Mouse (Mus musculus) NIH3T3 (cell line): ENCODE data around the gene Kbtbd3.
A peak's percentile ranks its signal among the peaks of the same experiment; 100 is the strongest.

ENCODE experiments used
- DNase-seq: peaks from one replicate; pipeline ENCODE4 v3.0.0-alpha.2; 2012; ENCODE audit warnings: low read depth

Gene Kbtbd3

GRCm38 (mm10) chr9:4309351-4310085 lies at the start of gene Kbtbd3, which contains the start of gene Aasdhppt:
Kbtbd3 (plus strand) TSS chr9:4309833.
Aasdhppt (minus strand) TSS chr9:4309471.
- DNase-seq, result peak; percentile 100

- peak; percentile 69 for DNase-seq
These were observed 49.5 kb upstream of the Kbtbd3 start for GRCm38 (mm10) chr9:4259841-4260745.

- no peak for DNase-seq
These were observed 48.9 kb upstream of the Kbtbd3 start for GRCm38 (mm10) chr9:4260746-4261090.

- DNase-seq, result no peak
These were observed 42.8 kb upstream of the Kbtbd3 start for GRCm38 (mm10) chr9:4266881-4267280.

GRCm38 (mm10) chr9:4283850-4284249 lies 25.8 kb upstream of the Kbtbd3 start:
- DNase-seq, result no peak

- DNase-seq, result no peak
These were observed 9.2 kb upstream of the Kbtbd3 start for GRCm38 (mm10) chr9:4300466-4300865.

- peak; percentile 3 for DNase-seq
These were observed 4.8 kb upstream of the Kbtbd3 start for GRCm38 (mm10) chr9:4304867-4305266.

- peak; percentile 29 for DNase-seq
These were observed 844 bp upstream of the Kbtbd3 start for GRCm38 (mm10) chr9:4308628-4309350.

- DNase-seq, result no peak
These were observed 1.1 kb downstream of the Kbtbd3 start for GRCm38 (mm10) chr9:4310706-4311105.

- DNase-seq, result peak; percentile 15
These were observed 1.5 kb downstream of the Kbtbd3 start for GRCm38 (mm10) chr9:4311162-4311561.

GRCm38 (mm10) chr9:4313946-4314345 lies 4.3 kb downstream of the Kbtbd3 start:
- no peak for DNase-seq

GRCm38 (mm10) chr9:4315746-4316145 lies 6.1 kb downstream of the Kbtbd3 start:
- no peak for DNase-seq

GRCm38 (mm10) chr9:4318939-4319721 lies 9.5 kb downstream of the Kbtbd3 start:
- no peak for DNase-seq

- DNase-seq, result no peak
These were observed 43.5 kb downstream of the Kbtbd3 start for GRCm38 (mm10) chr9:4353163-4353562.

GRCm38 (mm10) chr9:4375828-4376639 lies 66.4 kb downstream of the Kbtbd3 start, which contains the start of gene Msantd4:
Msantd4 (plus strand) TSS chr9:4376562.
- peak; percentile 97 for DNase-seq

- peak; percentile 48 for DNase-seq
These were observed 67.0 kb downstream of the Kbtbd3 start for GRCm38 (mm10) chr9:4376640-4377120.
